Mouse (Mus musculus): ENCODE data around the gene Zpbp. TPM values are rescaled to one million over a fixed set of nuclear protein-coding genes. Genes with fewer than 3 reads are reported as not detected.

The Zpbp gene
- polyA plus RNA-seq (2015; fragmentation: Nextera tagmentation; extraction: Ambion mirVana): 1.1 and 1.9 TPM in 2 replicates

DNA sequence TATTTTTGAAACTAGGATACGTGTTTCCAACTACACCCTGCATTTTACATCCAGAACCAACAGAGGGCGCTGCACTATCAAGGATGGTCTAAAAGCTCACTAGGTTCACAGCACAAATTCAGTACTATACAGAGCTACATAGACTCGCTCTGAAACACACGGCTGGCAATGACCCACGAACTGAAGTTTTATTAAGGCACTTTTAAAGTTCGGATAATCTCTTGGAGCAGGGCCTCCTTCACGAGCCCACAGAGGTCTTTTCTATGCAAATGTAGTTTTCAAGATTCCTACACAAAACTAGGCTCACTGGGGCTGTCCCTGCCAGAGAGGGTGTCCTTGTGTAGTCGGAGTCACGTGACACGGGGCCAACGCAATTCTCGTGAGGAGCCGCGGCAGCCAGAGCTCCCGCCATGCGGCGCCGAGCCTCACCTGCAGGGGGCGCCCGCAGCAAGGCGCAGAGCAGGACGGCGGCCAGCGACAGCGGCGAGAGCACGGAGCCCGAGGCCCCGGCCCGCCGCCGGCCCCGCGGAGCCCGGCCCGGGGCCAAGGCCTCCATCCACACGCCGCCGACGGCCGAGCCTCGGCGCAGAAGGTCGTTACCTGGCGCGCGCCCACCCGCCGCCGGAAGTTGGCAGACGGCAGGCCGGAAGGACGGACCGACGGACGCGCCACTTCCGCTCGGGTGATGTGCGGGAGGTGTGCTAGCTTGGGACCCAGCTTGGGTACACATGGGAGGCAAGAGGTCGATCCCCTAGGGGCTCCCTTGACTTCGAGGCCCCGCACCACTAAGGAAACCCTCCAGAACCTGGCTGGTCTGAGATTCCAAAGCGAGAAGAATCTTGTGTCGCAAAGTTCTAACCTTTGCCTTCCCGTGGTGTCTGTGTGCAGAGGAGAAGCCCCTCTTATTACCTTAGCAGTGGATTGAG, at the start of gene Zpbp, which contains the start of gene Spata48:
Gene Zpbp (minus strand): TSS at position 774 of the 926 bp plus-strand sequence.
Gene Spata48 (plus strand): TSS at position 460 of the 926 bp plus-strand sequence.
- Histone ChIP-seq H3K27ac (replicated peaks) (peak within 1 kb of the TSS; percentile 82), H3K9me3 (no peaks in the 10 kb centered on the region), H3K4me3 (peak within 1 kb of the TSS; percentile 57), H3K4me1 (replicated peaks) (0 out of 2 replicates have a peak, but pooled peaks cover 2% of the 10 kb centered on the region), H3K36me3 (no peaks in the 10 kb centered on the region), H3K4me2 (peak within 1 kb of the TSS; percentile 59), H3K27me3 (no peaks in the 10 kb centered on the region), H3K9ac (peak within 1 kb of the TSS; percentile 53)
- peak; percentile 96 for ATAC-seq (ENCODE audit: low FRiP score, low read depth)
- 3% methylated on average over 66 of the region's 66 CpGs for WGBS

DNA sequence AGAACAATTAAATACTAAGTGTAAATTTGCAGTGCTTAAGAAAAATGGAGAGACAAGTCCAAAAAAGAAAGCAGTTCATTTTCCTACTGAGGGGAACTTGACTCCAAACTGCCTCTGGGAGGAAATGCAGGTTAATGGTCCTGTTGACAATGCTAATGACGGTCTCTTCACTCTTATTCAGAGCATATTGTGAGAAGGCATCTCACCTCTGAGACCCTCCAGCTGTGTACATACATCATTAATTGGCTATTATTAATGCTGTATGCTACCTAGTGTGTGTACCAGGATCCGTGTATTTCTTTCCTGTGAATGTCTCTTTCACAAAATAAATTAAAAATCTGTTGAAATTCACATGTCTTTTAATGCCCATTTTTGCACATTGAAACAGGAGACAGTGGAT, 47.2 kb upstream of the Zpbp start:
- Histone ChIP-seq H3K9ac (no peak overlapping the region), H3K9me3 (no peaks in the 10 kb centered on the region), H3K27me3 (no peaks in the 10 kb centered on the region), H3K36me3 (no peaks in the 10 kb centered on the region), H3K4me1 (replicated peaks) (no peaks in the 10 kb centered on the region), H3K4me2 (no peak overlapping the region), H3K27ac (replicated peaks) (no peak overlapping the region), H3K4me3 (no peak overlapping the region)
- WGBS: 63% methylated on average over 2 of the region's 2 CpGs
- no peak for ATAC-seq (ENCODE audit: low FRiP score, low read depth)

DNA sequence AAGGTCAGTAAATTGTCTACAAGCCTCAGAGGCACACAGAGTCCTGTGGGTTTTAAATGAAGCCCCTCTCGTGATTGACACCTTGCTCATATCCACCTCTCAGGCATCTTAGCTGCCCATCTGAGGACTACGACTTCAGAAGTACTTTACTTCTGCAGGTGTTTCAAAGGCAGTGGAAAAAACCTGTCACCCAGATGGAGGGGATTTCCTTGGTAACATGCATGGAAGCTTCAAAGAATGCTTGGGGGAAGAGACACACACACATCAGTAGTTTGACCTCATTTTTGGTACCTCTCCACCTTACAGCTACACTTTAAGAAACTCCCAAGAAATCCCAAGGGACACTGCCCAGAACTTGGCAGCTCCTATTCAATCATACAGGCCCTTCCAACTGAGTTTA, 44.0 kb upstream of the Zpbp start:
- Histone ChIP-seq H3K9me3 (no peaks in the 10 kb centered on the region), H3K4me3 (no peak overlapping the region), H3K4me2 (no peak overlapping the region), H3K36me3 (no peaks in the 10 kb centered on the region), H3K27me3 (no peaks in the 10 kb centered on the region), H3K27ac (replicated peaks) (no peak overlapping the region), H3K9ac (no peak overlapping the region), H3K4me1 (replicated peaks) (no peaks in the 10 kb centered on the region)
- ATAC-seq (ENCODE audit: low FRiP score, low read depth): no peak
- WGBS: 88% methylated on average over 2 of the region's 2 CpGs

DNA sequence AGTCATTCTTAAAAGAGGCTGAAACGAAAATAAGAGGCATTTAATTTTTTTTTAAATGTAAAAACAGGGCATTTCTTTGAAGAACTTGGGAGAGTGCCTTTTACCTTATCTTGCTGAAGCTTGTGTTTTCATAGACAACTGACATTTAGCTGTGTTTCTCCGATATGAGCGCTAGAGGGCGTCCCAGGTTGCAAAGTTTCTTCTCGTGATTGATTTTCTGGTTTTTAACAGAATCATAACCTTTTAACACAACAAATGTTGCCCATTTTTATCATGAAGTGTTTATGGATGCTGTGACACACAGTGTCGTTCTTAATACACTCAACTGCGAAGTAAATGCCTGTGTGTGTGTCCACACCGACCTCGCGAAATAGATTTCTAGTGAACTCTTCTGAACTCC, 37.7 kb upstream of the Zpbp start:
- no peak overlapping the region for H3K4me2 ChIP-seq
- H3K36me3 ChIP-seq: no peaks in the 10 kb centered on the region
- no peak overlapping the region for H3K9ac ChIP-seq
- H3K27ac ChIP-seq (replicated peaks): no peak overlapping the region
- H3K4me1 ChIP-seq (replicated peaks): no peaks in the 10 kb centered on the region
- H3K27me3 ChIP-seq: no peaks in the 10 kb centered on the region
- no peak overlapping the region for H3K4me3 ChIP-seq
- ATAC-seq (ENCODE audit: low FRiP score, low read depth): no peak
- 20% methylated on average over 10 of the region's 10 CpGs for WGBS
- no peaks in the 10 kb centered on the region for H3K9me3 ChIP-seq

DNA sequence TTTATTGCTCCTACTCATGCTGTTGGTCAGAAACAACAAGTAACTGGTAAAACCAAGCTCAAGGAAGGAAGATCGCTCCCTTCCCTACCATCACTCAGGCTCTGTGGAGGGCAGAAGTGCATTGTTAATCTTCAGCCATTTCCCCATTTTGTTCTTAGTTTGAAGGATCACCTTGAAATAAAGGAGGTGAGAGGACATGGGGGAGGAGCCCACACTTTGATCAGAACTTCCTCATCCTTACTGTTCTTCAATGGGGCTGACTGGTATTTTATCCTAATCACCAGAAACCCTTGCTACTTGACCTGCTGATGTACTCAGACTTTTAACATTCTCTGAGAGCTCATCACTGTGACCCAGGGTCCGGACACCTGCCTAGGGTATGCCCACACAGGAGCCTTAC, 33.5 kb upstream of the Zpbp start:
- WGBS: 97% methylated on average over 2 of the region's 2 CpGs
- Histone ChIP-seq H3K4me3 (no peak overlapping the region), H3K4me2 (no peak overlapping the region), H3K27me3 (no peaks in the 10 kb centered on the region), H3K36me3 (no peaks in the 10 kb centered on the region), H3K27ac (replicated peaks) (no peak overlapping the region), H3K9me3 (no peaks in the 10 kb centered on the region), H3K9ac (no peak overlapping the region), H3K4me1 (replicated peaks) (no peaks in the 10 kb centered on the region)
- no peak for ATAC-seq (ENCODE audit: low FRiP score, low read depth)

DNA sequence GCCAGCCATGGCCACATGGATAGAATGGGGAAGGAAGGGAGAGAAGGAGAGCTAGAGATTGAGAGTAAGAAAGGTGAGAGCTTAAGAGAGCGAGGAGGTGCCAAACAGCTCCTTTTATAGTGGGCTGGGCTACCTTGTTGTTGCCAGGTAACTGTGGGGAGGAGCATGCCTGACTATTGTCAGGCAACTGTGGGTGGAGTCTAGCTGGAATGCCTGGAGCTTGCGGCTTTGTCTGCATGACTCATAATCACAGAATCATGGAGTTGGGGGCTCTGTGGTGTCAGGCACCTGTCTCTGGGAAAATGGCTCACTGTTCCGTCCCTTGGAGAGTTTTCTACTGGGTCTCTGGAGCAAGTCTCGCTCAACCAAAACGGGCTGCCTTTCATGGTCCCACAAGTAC, 29.8 kb upstream of the Zpbp start:
- 57% methylated on average over 5 of the region's 5 CpGs for WGBS
- Histone ChIP-seq H3K4me1 (replicated peaks) (no peaks in the 10 kb centered on the region), H3K27ac (replicated peaks) (no peak overlapping the region), H3K4me2 (no peak overlapping the region), H3K9me3 (no peaks in the 10 kb centered on the region), H3K36me3 (no peaks in the 10 kb centered on the region), H3K9ac (no peak overlapping the region), H3K4me3 (no peak overlapping the region), H3K27me3 (no peaks in the 10 kb centered on the region)
- no peak for ATAC-seq (ENCODE audit: low FRiP score, low read depth)

DNA sequence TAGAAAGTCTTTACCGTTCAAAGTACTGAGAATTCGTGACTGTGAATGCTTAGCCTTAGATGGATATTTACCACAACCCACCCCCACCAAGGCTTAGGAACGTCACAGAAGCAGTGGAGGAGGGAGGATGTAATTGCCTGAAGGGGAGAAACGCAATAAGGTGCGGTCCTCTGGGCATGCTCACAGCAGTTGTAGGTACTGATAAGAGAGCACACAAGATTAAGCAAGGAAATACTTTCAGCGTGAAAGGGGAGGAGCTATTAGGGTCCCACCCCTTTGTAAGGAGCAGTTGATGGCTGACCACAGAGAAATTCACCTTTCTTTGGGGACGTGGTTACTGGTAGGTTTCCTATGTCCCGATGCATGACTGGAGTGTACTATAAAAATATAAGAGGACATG, 22.2 kb upstream of the Zpbp start:
- no peak overlapping the region for H3K4me2 ChIP-seq
- no peaks in the 10 kb centered on the region for H3K27me3 ChIP-seq
- H3K4me1 ChIP-seq (replicated peaks): no peaks in the 10 kb centered on the region
- no peak overlapping the region for H3K27ac ChIP-seq (replicated peaks)
- H3K9me3 ChIP-seq: no peaks in the 10 kb centered on the region
- no peak overlapping the region for H3K9ac ChIP-seq
- ATAC-seq (ENCODE audit: low FRiP score, low read depth): no peak
- no peaks in the 10 kb centered on the region for H3K36me3 ChIP-seq
- no peak overlapping the region for H3K4me3 ChIP-seq
- 58% methylated on average over 8 of the region's 8 CpGs for WGBS

DNA sequence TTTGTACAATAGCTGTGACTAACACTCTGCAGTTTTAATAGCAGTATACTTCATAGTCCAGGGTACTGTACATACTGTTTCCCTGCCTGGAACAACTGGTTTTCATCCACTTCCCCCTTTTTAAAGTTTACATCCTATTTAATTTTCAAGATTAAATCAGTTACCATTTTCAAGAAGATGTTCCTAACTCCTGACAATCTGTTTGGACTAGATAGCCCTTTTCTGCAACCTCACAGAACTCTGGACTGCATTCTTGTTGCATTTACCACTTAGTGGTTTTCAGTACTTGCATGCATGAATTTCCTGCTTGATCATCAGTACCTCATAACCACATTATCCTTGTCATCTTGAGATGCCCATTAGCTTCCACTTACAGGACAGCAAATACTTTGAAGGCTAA, 6.7 kb upstream of the Zpbp start:
- H3K36me3 ChIP-seq: no peaks in the 10 kb centered on the region
- H3K4me3 ChIP-seq: no peak overlapping the region
- 0 out of 2 replicates have a peak, but pooled peaks cover 2% of the 10 kb centered on the region for H3K27me3 ChIP-seq
- no peak overlapping the region for H3K4me2 ChIP-seq
- H3K27ac ChIP-seq (replicated peaks): no peak overlapping the region
- H3K9ac ChIP-seq: no peak overlapping the region
- ATAC-seq (ENCODE audit: low FRiP score, low read depth): no peak
- H3K4me1 ChIP-seq (replicated peaks): no peaks in the 10 kb centered on the region
- no peaks in the 10 kb centered on the region for H3K9me3 ChIP-seq

DNA sequence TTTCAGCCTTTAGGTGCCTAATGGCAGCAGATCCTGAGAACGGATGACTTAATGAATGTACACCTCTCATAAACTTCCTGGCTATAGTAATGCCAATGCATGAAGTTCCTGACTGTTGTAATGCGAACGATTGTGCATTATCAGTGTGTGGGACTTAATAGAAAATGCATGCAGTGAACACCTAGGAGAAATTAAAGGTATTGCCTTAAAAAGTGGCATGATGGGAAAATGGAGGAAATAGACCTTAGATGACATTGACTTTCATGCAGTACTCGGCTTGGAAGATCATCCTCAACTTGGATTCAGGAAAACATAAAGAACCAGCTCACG, 318 bp upstream of the Zpbp start:
- 81% methylated on average over 5 of the region's 5 CpGs for WGBS
- H3K9ac ChIP-seq: peak overlapping the region; percentile 53
- no peaks in the 10 kb centered on the region for H3K9me3 ChIP-seq
- ATAC-seq (ENCODE audit: low FRiP score, low read depth): no peak
- H3K4me3 ChIP-seq: peak overlapping the region; percentile 57
- H3K4me1 ChIP-seq (replicated peaks): 0 out of 2 replicates have a peak, but pooled peaks cover 2% of the 10 kb centered on the region
- no peaks in the 10 kb centered on the region for H3K36me3 ChIP-seq
- H3K27me3 ChIP-seq: no peaks in the 10 kb centered on the region
- H3K4me2 ChIP-seq: peak overlapping the region; percentile 59
- peak overlapping the region; percentile 82 for H3K27ac ChIP-seq (replicated peaks)

DNA sequence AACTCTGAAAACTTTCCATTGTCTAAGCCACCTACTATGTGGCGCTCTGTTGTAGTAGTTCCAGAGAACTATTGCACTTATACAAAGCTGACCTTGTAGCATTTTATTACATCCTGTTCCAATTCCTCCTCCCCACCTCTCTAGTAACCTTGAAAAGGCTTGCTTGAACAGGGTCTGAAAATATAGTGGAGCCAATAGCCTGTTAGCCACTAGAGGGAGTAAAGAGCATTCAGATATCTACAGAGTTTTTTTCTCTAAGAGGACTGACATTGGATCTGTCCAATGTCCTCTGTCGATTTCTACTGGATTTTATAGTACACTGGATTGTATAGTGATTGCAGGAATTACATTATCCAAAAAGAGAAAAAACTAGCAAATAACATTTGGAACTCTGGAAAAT, 7.2 kb downstream of the Zpbp start:
- Histone ChIP-seq H3K27ac (replicated peaks) (no peak overlapping the region), H3K4me1 (replicated peaks) (no peaks in the 10 kb centered on the region), H3K4me3 (no peak overlapping the region), H3K9me3 (no peaks in the 10 kb centered on the region), H3K9ac (no peak overlapping the region), H3K27me3 (no peaks in the 10 kb centered on the region), H3K36me3 (no peaks in the 10 kb centered on the region), H3K4me2 (no peak overlapping the region)
- WGBS: 49% methylated on average over 2 of the region's 2 CpGs
- ATAC-seq (ENCODE audit: low FRiP score, low read depth): no peak

DNA sequence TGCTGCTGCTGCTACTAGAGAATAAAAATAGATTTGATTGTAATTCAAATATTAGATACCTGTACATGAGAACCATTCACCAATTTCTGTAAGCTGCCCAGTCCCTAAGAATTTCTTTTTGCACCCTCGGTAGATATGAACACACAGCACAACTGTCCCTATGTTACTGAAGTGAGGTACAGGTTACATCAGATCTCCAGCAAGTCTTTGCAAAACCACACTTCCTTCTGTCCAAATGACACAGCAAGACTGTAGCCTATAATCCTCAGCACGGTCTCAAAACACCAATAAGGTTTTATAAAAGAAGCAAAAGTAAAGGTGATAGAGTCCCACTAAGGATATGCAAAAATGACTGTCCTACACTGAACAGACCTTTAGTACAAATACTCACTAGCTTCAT, 44.9 kb downstream of the Zpbp start:
- Histone ChIP-seq H3K4me2 (no peak overlapping the region), H3K27me3 (no peaks in the 10 kb centered on the region), H3K9ac (no peak overlapping the region), H3K27ac (replicated peaks) (no peak overlapping the region), H3K9me3 (no peaks in the 10 kb centered on the region), H3K4me3 (no peak overlapping the region), H3K36me3 (no peaks in the 10 kb centered on the region), H3K4me1 (replicated peaks) (no peaks in the 10 kb centered on the region)
- 90% methylated on average over 2 of the region's 2 CpGs for WGBS
- no peak for ATAC-seq (ENCODE audit: low FRiP score, low read depth)

DNA sequence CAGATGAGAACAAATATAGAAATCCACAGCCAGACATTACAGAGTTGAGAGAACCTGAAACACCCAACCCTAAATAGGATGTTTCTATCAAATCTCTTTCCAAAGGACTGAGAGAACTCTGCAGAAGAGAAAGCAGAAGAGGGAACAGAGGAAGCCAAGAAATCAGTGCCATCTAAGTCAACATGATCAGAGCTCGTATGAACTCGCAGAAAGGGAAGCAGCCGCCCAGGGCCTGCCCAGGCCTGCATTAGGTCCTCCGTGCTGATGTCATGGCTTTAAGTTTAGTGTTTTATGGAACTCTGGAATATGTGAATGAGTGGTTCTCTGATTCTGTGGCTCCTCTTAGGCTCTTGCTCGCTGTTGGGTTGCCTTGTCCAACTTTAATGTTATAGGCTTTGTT, 48.0 kb downstream of the Zpbp start:
- Histone ChIP-seq H3K4me3 (no peak overlapping the region), H3K27ac (replicated peaks) (no peak overlapping the region), H3K36me3 (no peaks in the 10 kb centered on the region), H3K9me3 (no peaks in the 10 kb centered on the region), H3K4me2 (no peak overlapping the region), H3K4me1 (replicated peaks) (no peaks in the 10 kb centered on the region), H3K9ac (no peak overlapping the region), H3K27me3 (no peaks in the 10 kb centered on the region)
- WGBS: 88% methylated on average over 5 of the region's 5 CpGs
- no peak for ATAC-seq (ENCODE audit: low FRiP score, low read depth)

DNA sequence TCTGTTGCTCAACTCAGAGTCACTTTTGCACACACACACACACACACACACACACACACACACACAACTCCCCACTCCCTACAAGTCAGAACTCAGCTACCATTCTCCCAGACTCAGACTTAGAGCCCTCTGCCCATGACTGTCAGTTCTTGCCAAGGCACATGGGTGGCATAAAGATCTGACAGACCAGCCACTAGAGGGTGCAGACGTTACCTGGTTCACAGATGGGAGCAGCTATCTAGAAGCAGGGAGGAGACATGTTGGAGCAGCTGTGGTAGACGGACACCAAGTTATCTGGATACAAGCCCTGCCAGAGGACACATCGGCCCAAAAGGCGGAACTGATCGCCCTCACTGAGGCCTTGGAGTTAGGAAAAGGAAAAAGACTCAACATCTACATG, 67.5 kb downstream of the Zpbp start:
- no peaks in the 10 kb centered on the region for H3K4me1 ChIP-seq (replicated peaks)
- ATAC-seq (ENCODE audit: low FRiP score, low read depth): no peak
- no peaks in the 10 kb centered on the region for H3K27me3 ChIP-seq
- no peak overlapping the region for H3K9ac ChIP-seq
- 84% methylated on average over 5 of the region's 5 CpGs for WGBS
- H3K4me2 ChIP-seq: no peak overlapping the region
- H3K36me3 ChIP-seq: no peaks in the 10 kb centered on the region
- no peaks in the 10 kb centered on the region for H3K9me3 ChIP-seq
- H3K27ac ChIP-seq (replicated peaks): no peak overlapping the region
- H3K4me3 ChIP-seq: no peak overlapping the region
